28 mouse cellular contexts compared by ENCODE assay signal in genomic region chr12:113295924-113296323, GRCm38 (mm10).
DNase-seq lines count a peak whose midpoint lies in the region; TF ChIP-seq lines count a peak whose summit lies in the region.
"Had no signal": no experiment of that assay in that cellular context is flagged by ENCODE, and none has a peak within 500 bp of the region (broad histone marks: within the 10 kb centered on the region; RNA-seq: fewer than 3 reads in every experiment).

No protein-coding gene starts in this region.

- H3K27ac ChIP-seq in thymus, adult 2 months (ENCODE audit: control insufficient read depth, insufficient read depth, low read length), result no peak overlapping the region
- H3K27ac ChIP-seq: embryonic facial prominence, embryonic 10.5 days; embryonic facial prominence, embryonic 15.5 days; forebrain, embryonic 12.5 days; hindbrain, embryonic 12.5 days; hindbrain, postnatal 0 days; intestine, embryonic 15.5 days; layer of hippocampus, adult 2 months; liver, embryonic 12.5 days; midbrain, embryonic 13.5 days; neural tube, embryonic 13.5 days had no signal

- WGBS in thymus, adult 2 months, result 27% methylated on average over 2 of the region's 2 CpGs

- H3K4me3 ChIP-seq in thymus, adult 2 months (ENCODE audit: control insufficient read depth, insufficient read depth, low read length), result no peak overlapping the region
- H3K4me3 ChIP-seq: embryonic facial prominence, embryonic 10.5 days; embryonic facial prominence, embryonic 15.5 days; forebrain, embryonic 12.5 days; hindbrain, embryonic 12.5 days; intestine, embryonic 15.5 days; layer of hippocampus, adult 2 months; liver, embryonic 12.5 days; midbrain, embryonic 13.5 days; neural tube, embryonic 13.5 days had no signal

- DNase-seq in frontal cortex, adult 2 months (ENCODE audit: extremely low spot score in 1 of 2, low spot score in 1 of 2), result peak; percentile 11 to 63
- no peak for DNase-seq in frontal cortex, postnatal 25 days (ENCODE audit: low spot score in 2 of 2)
- DNase-seq in left cerebral cortex, adult 18-20 months (ENCODE audit: low spot score in 2 of 2), result peak; percentile 46 to 55
- no peak for DNase-seq in left cerebral cortex, postnatal 10 days (ENCODE audit: extremely low spot score in 1 of 2, low spot score in 2 of 2)
- peak; percentile 18 to 56 for DNase-seq in right cerebral cortex, postnatal 36 days (ENCODE audit: low spot score in 2 of 2)
- no peak for DNase-seq in right cerebral cortex, postnatal 10 days (ENCODE audit: low spot score in 2 of 2)
- peak; percentile 49 for DNase-seq in telencephalon, adult 2 months (ENCODE audit: low read depth, low spot score)
- DNase-seq in thymus, adult 2 months, result no peak
- DNase-seq: adrenal gland, postnatal 10 days; cerebellum, adult 18-20 months; forebrain, postnatal 0 days; gastrocnemius, postnatal 10 days; heart, postnatal 14 days; kidney, adult 2 months; kidney, postnatal 36 days; lung, adult 18-20 months; lung, postnatal 4 days had no signal

- H3K27me3 ChIP-seq in thymus, adult 2 months (ENCODE audit: control insufficient read depth, insufficient read depth, low read length), result no peaks in the 10 kb centered on the region
- H3K27me3 ChIP-seq: embryonic facial prominence, embryonic 15.5 days; hindbrain, embryonic 12.5 days; intestine, embryonic 15.5 days; liver, embryonic 12.5 days; midbrain, embryonic 13.5 days; neural tube, embryonic 13.5 days; Patski had no signal

- TF ChIP-seq POLR2A in thymus, adult 2 months (IDR thresholded peaks at IDR 0.05; ENCODE audit: control insufficient read depth, extremely low read depth, insufficient read depth, low read length, poor library complexity), result no peak

- TF ChIP-seq CTCF in thymus, adult 2 months (IDR thresholded peaks at IDR 0.05; ENCODE audit: borderline replicate concordance, control insufficient read depth, extremely low read depth, insufficient read depth, low read length, poor library complexity), result no peak

- H3K4me1 ChIP-seq in thymus, adult 2 months (replicated peaks; ENCODE audit: control insufficient read depth, insufficient read depth, low read length), result no peaks in the 10 kb centered on the region
- H3K4me1 ChIP-seq: embryonic facial prominence, embryonic 10.5 days; embryonic facial prominence, embryonic 15.5 days; forebrain, embryonic 12.5 days; hindbrain, embryonic 12.5 days; intestine, embryonic 15.5 days; liver, embryonic 12.5 days; midbrain, embryonic 13.5 days; neural tube, embryonic 13.5 days had no signal

- no peaks in the 10 kb centered on the region for H3K36me3 ChIP-seq in thymus, adult 2 months (ENCODE audit: control insufficient read depth, insufficient read depth, low read length)
- H3K36me3 ChIP-seq: embryonic facial prominence, embryonic 10.5 days; embryonic facial prominence, embryonic 15.5 days; forebrain, embryonic 12.5 days; hindbrain, embryonic 12.5 days; intestine, embryonic 15.5 days; liver, embryonic 12.5 days; midbrain, embryonic 13.5 days; neural tube, embryonic 13.5 days had no signal

- intact Hi-C loops in left cerebral cortex, postnatal 10 days (cut with DNase I), result no loop called here

Comparison
In these comparisons a context has a peak if more than half of its experiments do, and no peak if none do; other contexts are left out.
1. DNase-seq: peak in frontal cortex, adult 2 months (2 of 2), left cerebral cortex, adult 18-20 months (2 of 2), right cerebral cortex, postnatal 36 days (2 of 2) and telencephalon, adult 2 months (single experiment); none in frontal cortex, postnatal 25 days (0 of 2), left cerebral cortex, postnatal 10 days (0 of 2), right cerebral cortex, postnatal 10 days (0 of 2) and thymus, adult 2 months (single experiment).